Mouse (Mus musculus) thymus, adult 2 months (tissue): ENCODE results near the gene Washc1. TPM values are rescaled to one million over a fixed set of nuclear protein-coding genes. Genes with fewer than 3 reads are reported as not detected.
"Not testable (repeated sequence)": the region's sequence is repeated elsewhere in the genome, so short reads cannot be mapped to it uniquely, and the experiment has no call there.

ENCODE experiments used
- DNase-seq: peaks from one replicate; pipeline ENCODE4 v3.0.0; 2021
- H3K27ac ChIP-seq: fragments of 200-500 bp; 2 replicates; pipeline ENCODE4 v1.5.1; 2012; ENCODE audit warnings: low read length, control low read depth; ENCODE audit not compliant: control insufficient read depth, insufficient read depth
- H3K27me3 ChIP-seq: fragments of 200-500 bp; 2 replicates; pipeline ENCODE4 v1.6.1; 2012; ENCODE audit warnings: mild to moderate bottlenecking, low read length, moderate library complexity, mixed read lengths; ENCODE audit not compliant: control insufficient read depth, insufficient read depth
- H3K36me3 ChIP-seq: fragments of 200-500 bp; 2 replicates; pipeline ENCODE4 v1.6.1; 2012; ENCODE audit warnings: mild to moderate bottlenecking, low read length, moderate library complexity; ENCODE audit not compliant: control insufficient read depth, insufficient read depth
- H3K4me1 ChIP-seq: fragments of 200-500 bp; replicated peaks from 2 replicates; pipeline ENCODE4 v1.6.1; 2012; ENCODE audit warnings: low read length; ENCODE audit not compliant: control insufficient read depth, insufficient read depth
- H3K4me3 ChIP-seq: fragments of 200-500 bp; 2 replicates; pipeline ENCODE4 v1.5.1; 2012; ENCODE audit warnings: mild to moderate bottlenecking, low read length, control low read depth, moderate library complexity; ENCODE audit not compliant: control insufficient read depth, insufficient read depth
- CTCF ChIP-seq: fragments of 200-500 bp; IDR thresholded peaks from 2 replicates; pipeline ENCODE4 v1.5.1; 2012; ENCODE audit warnings: mild to moderate bottlenecking, control low read depth, low read length, moderate library complexity, borderline replicate concordance; ENCODE audit not compliant: control insufficient read depth, poor library complexity, insufficient read depth; ENCODE audit errors: extremely low read depth
- POLR2A ChIP-seq: fragments of 200-500 bp; IDR thresholded peaks from 2 replicates; pipeline ENCODE4 v1.6.1; 2012; ENCODE audit warnings: mild to moderate bottlenecking, low read length, control low read depth, moderate library complexity; ENCODE audit not compliant: control insufficient read depth, poor library complexity, insufficient read depth; ENCODE audit errors: extremely low read depth
- WGBS: fragments of 180-500 bp; shearing (Covaris S2); methylation state at CpG from one replicate; pipeline ENCODE4 v1.1.7; 2018; 5-methylcytosine and 5-hydroxymethylcytosine counted together
- polyA plus RNA-seq: library from polyadenylated mRNA; depleted of rRNA; stranded (reverse); fragments of >200 nt; gene quantifications from 2 replicates; pipeline ENCODE4 v1.2.3, GENCODE M21; 2012; rRNA removed

Gene Washc1
- polyA plus RNA-seq = 95.9 and 99.5 TPM in 2 replicates

DNA sequence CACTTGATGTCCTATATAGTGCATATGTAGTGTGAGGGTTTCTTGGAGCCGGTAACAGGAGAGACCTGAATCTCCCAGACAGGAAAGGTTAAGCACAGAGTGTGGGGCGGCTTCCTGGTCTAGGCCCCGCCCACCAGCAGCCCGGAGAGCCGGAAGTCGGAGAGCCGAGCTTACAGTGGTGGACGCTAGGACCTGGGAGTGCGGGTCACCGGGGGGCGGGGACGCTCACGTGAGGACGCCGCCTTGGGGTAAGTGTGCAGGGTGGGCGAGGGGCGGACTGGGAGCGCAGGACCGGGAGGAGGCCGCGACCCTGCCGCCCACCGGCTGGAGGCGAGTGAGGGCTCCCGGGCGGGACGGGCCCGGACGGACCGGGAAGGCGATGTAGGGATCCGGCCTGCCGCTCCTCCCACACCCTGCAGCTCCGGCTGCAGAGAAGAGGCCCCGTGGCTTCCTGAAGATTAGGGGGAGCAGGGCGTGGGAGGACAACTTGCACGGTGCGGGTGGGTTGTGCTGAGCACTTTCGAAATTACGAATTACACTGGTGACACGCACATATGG lies at the start of gene Washc1:
TSS of gene Washc1 (plus strand) at position 144 of the 558 bp plus-strand sequence.
- peak within 1 kb of the TSS; percentile 84 for H3K4me3 ChIP-seq
- peaks cover 25% of the 10 kb centered on the region for H3K36me3 ChIP-seq
- TF ChIP-seq CTCF (0 out of 2 replicates have a peak, but pooled peaks have one; percentile 37), POLR2A (peak; percentile 50; the same call in 1 of the 2 replicates)
- peak; percentile 86 for DNase-seq
- peaks cover 19% of the 10 kb centered on the region for H3K4me1 ChIP-seq
- under 1% methylated on average over 41 of the region's 41 CpGs for WGBS
- peak within 1 kb of the TSS; percentile 82 for H3K27ac ChIP-seq
- H3K27me3 ChIP-seq = no peaks in the 10 kb centered on the region

- Histone ChIP-seq H3K36me3 (no peaks in the 10 kb centered on the region), H3K27me3 (no peaks in the 10 kb centered on the region), H3K4me3 (no peak overlapping the region), H3K4me1 (no peaks in the 10 kb centered on the region), H3K27ac (no peak overlapping the region)
- TF ChIP-seq POLR2A (no peak), CTCF (no peak)
- WGBS = 83% methylated on average over 4 of the region's 4 CpGs
- no peak for DNase-seq
Measured at GRCm38 (mm10) chr17:66065115-66065514, 46.2 kb upstream of the Washc1 start.

- not testable (repeated sequence) for H3K27me3 ChIP-seq, H3K4me3 ChIP-seq, H3K4me1 ChIP-seq, DNase-seq, H3K36me3 ChIP-seq, H3K27ac ChIP-seq
- WGBS = over 99% methylated on average over 2 of the region's 2 CpGs
Measured at GRCm38 (mm10) chr17:66069036-66069435, 42.3 kb upstream of the Washc1 start.

DNA sequence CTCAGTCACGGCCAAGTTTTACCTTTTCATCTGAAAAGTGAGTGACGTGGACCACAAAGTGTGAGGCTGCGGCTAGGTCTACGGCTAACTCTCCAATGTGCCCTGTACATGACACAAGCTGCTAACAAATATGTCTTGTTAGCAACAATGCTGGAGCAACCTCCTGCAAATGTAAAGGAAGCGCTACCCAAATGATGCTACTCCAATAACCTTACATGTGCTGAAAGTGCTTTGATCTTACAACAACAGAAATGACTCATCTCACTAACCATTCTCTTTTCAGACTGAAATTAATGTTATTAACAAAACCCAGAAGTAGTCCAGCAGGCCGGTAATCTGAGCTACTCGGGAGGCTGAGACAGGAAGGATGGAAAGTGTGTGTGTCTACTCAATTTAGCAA lies 37.4 kb upstream of the Washc1 start:
- Histone ChIP-seq H3K27me3 (no peaks in the 10 kb centered on the region), H3K4me1 (0 out of 2 replicates have a peak, but pooled peaks cover 6% of the 10 kb centered on the region), H3K4me3 (no peak overlapping the region), H3K36me3 (no peaks in the 10 kb centered on the region), H3K27ac (no peak overlapping the region)
- WGBS = 78% methylated on average over 7 of the region's 7 CpGs
- no peak for DNase-seq
- TF ChIP-seq POLR2A = no peak
- TF ChIP-seq CTCF = no peak

DNA sequence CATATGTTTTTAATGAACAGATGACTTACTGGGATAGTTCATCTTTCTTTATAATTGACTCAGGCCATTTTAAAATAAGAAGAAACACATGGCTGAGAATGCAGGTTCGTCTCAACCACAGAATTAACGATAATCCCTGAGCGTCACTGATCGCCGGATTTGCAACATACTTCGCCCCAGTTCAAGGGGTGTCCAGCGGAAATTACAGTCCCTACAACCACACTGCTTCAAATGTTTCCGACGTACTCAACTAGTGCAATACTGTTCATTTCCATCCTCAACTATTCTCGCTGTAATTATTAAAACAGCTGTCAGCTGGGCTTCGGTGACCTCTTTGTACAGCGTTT lies 35.5 kb upstream of the Washc1 start:
- Histone ChIP-seq H3K4me3 (peak overlapping the region; percentile 64), H3K4me1 (0 out of 2 replicates have a peak, but pooled peaks cover 6% of the 10 kb centered on the region), H3K27me3 (no peaks in the 10 kb centered on the region), H3K27ac (no peak overlapping the region), H3K36me3 (peaks cover 13% of the 10 kb centered on the region)
- DNase-seq = no peak
- 1% methylated on average over 12 of the region's 12 CpGs for WGBS
- TF ChIP-seq CTCF (no peak), POLR2A (no peak)

- no peak for TF ChIP-seq CTCF
- TF ChIP-seq POLR2A = no peak
- 5% methylated on average over 87 of the region's 95 CpGs for WGBS
- no peaks in the 10 kb centered on the region for H3K27me3 ChIP-seq
- DNase-seq = peak; percentile 48
- peaks cover 15% of the 10 kb centered on the region for H3K36me3 ChIP-seq
- peak overlapping the region; percentile 51 for H3K27ac ChIP-seq
- H3K4me3 ChIP-seq = peak overlapping the region; percentile 64
- H3K4me1 ChIP-seq = 0 out of 2 replicates have a peak, but pooled peaks cover 6% of the 10 kb centered on the region
Measured at GRCm38 (mm10) chr17:66076174-66076927, 35.0 kb upstream of the Washc1 start.

GRCm38 (mm10) chr17:66076934-66077333 lies 34.4 kb upstream of the Washc1 start, which contains the start of gene Ankrd12:
Gene Ankrd12 (minus strand): TSS chr17:66077089.
- TF ChIP-seq POLR2A (peak; percentile 81), CTCF (peak; percentile 57; the same call in 1 of the 2 replicates)
- under 1% methylated on average over 53 of the region's 53 CpGs for WGBS

More at GRCm38 (mm10) chr17:66076934-66077333, 34.4 kb upstream of the Washc1 start, which contains the start of gene Ankrd12:
- Histone ChIP-seq H3K27ac (peak within 1 kb of the TSS; percentile 72), H3K4me1 (0 out of 2 replicates have a peak, but pooled peaks cover 6% of the 10 kb centered on the region), H3K36me3 (peaks cover 15% of the 10 kb centered on the region), H3K27me3 (no peaks in the 10 kb centered on the region), H3K4me3 (peak within 1 kb of the TSS; percentile 64)
- DNase-seq = peak; percentile 97
